Mouse (Mus musculus): ENCODE data around the gene Wwox.

Gene Wwox

GRCm38 (mm10) chr8:115063623-115064022 lies 624.2 kb downstream of the Wwox start:
- DNase-seq = no peak

- DNase-seq = no peak
Observed at GRCm38 (mm10) chr8:115064691-115065090, 625.2 kb downstream of the Wwox start.

GRCm38 (mm10) chr8:115065386-115065785 lies 625.9 kb downstream of the Wwox start:
- no peak for DNase-seq

GRCm38 (mm10) chr8:115066550-115067058 lies 627.1 kb downstream of the Wwox start:
- no peak for DNase-seq

GRCm38 (mm10) chr8:115068723-115069122 lies 629.3 kb downstream of the Wwox start:
- no peak for DNase-seq

GRCm38 (mm10) chr8:115070225-115070624 lies 630.8 kb downstream of the Wwox start:
- DNase-seq = no peak

GRCm38 (mm10) chr8:115071231-115071630 lies 631.8 kb downstream of the Wwox start:
- no peak for DNase-seq

- no peak for DNase-seq
Observed at GRCm38 (mm10) chr8:115078296-115078695, 638.8 kb downstream of the Wwox start.

- DNase-seq = no peak
Observed at GRCm38 (mm10) chr8:115081302-115082207, 642.1 kb downstream of the Wwox start.

GRCm38 (mm10) chr8:115088162-115088561 lies 648.7 kb downstream of the Wwox start:
- no peak for DNase-seq

- DNase-seq = no peak
Observed at GRCm38 (mm10) chr8:115089744-115090143, 650.3 kb downstream of the Wwox start.

- no peak for DNase-seq
Observed at GRCm38 (mm10) chr8:115090202-115090601, 650.7 kb downstream of the Wwox start.

GRCm38 (mm10) chr8:115095548-115095947 lies 656.1 kb downstream of the Wwox start:
- peak; percentile 61 for DNase-seq

- no peak for DNase-seq
Observed at GRCm38 (mm10) chr8:115097988-115098562, 658.6 kb downstream of the Wwox start.

GRCm38 (mm10) chr8:115109309-115109708 lies 669.9 kb downstream of the Wwox start:
- no peak for DNase-seq

- peak; percentile 43 for DNase-seq
Observed at GRCm38 (mm10) chr8:115110423-115110822, 671.0 kb downstream of the Wwox start.

GRCm38 (mm10) chr8:115112062-115112461 lies 672.6 kb downstream of the Wwox start:
- no peak for DNase-seq

GRCm38 (mm10) chr8:115114498-115114897 lies 675.0 kb downstream of the Wwox start:
- no peak for DNase-seq

- DNase-seq = no peak
Observed at GRCm38 (mm10) chr8:115126081-115126480, 686.6 kb downstream of the Wwox start.

- DNase-seq = no peak
Observed at GRCm38 (mm10) chr8:115126674-115127073, 687.2 kb downstream of the Wwox start.

GRCm38 (mm10) chr8:115129307-115129706 lies 689.9 kb downstream of the Wwox start:
- peak; percentile 22 for DNase-seq

GRCm38 (mm10) chr8:115133119-115133518 lies 693.7 kb downstream of the Wwox start:
- no peak for DNase-seq

GRCm38 (mm10) chr8:115133711-115134218 lies 694.3 kb downstream of the Wwox start:
- no peak for DNase-seq

- no peak for DNase-seq
Observed at GRCm38 (mm10) chr8:115136888-115137287, 697.4 kb downstream of the Wwox start.

Data from thymus, postnatal 14 days (tissue).